Mouse (Mus musculus): ENCODE results near the gene Adk.

- TF ChIP-seq CTCF (IDR thresholded peaks at IDR 0.05; ENCODE audit: extremely low read depth, insufficient read depth, insufficient read length, insufficient replicate concordance): no peak
- no peak for TF ChIP-seq POLR2A (IDR thresholded peaks at IDR 0.05; ENCODE audit: low read depth, low read length)
Measured at GRCm38 (mm10) chr14:21484693-21485092, 432.3 kb downstream of the Adk start.

Data from spleen, adult 2 months (tissue).